Mouse (Mus musculus): ENCODE data around the gene Btbd35f23.
"Not testable (repeated sequence)": the region's sequence is repeated elsewhere in the genome, so short reads cannot be mapped to it uniquely, and the experiment has no call there.

Gene Btbd35f23

DNA sequence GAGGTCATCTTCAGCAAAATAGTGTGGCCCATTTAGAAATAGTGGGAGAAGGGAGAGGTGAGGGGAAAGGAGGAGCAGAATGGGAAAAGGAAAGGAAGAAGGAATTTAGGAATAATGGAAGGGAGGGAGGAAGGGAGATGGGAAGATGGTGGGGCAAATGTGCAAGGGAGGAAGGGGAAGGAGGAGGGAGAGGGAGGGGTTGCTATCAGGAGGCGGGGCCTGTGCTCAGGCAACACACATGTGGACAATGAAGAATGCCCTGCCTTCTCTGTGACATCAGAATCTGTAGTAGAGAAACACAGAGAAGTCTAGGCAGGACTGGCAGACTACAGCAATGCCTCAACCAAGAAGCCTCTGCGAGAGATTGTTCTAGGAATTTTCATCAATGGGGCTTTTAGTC is at the start of gene Btbd35f23:
Btbd35f23 (plus strand) TSS at position 301 of the 400 bp plus-strand sequence.
- DNase-seq (ENCODE audit: low read depth): not testable (repeated sequence)

All from naive thymus-derived CD4-positive, alpha-beta T cell, adult 2 months (primary cell).